Mouse (Mus musculus): ENCODE measurements at regions not wholly inside any gene's neighbourhood (a gene's known extent, or its start where the extent isn't known, plus 50 kb on each side); places are given as distances from the start of the nearest gene placed in this dataset.

DNA sequence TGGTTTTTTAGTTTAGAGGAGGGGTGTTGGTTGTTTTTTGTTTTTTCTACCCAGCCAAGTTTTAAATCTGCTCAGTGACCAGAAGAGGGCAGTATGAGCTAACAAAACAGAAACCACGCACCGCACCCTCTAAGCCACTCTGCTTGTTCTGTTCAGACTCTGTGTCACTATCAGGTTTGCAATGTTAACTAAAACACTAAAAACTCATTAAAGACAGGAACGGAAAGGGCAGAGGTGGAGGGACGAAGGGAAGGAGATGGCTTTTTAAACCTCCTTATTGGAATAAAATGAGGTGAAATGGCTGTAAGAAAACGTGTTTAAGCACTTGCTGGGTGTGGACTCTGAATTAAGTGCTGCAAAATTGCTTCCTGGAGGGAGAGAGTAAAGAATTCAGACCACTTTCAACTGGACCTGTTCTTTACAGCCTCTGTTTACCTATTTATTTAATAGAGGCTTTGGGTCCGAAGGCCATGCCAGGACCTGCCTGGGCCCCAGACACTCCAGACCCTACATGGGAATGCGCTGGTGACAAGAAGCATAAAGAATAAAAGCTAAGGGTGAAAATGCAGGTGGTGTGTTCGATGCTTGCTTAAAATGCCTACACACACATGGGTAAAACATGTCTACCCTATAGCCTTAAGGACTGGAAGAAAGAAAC is 116.1 kb upstream of the Olig3 start:
- TF ChIP-seq CTCF (IDR thresholded peaks at IDR 0.05; ENCODE audit: insufficient read depth, low read depth, low read length) (no peak), POLR2A (IDR thresholded peaks at IDR 0.05; ENCODE audit: insufficient read depth, low read depth, low read length) (no peak)

Data from olfactory bulb, adult 2 months (tissue).